Mouse (Mus musculus): Measurements from ENCODE around the gene Tstd1.

DNA sequence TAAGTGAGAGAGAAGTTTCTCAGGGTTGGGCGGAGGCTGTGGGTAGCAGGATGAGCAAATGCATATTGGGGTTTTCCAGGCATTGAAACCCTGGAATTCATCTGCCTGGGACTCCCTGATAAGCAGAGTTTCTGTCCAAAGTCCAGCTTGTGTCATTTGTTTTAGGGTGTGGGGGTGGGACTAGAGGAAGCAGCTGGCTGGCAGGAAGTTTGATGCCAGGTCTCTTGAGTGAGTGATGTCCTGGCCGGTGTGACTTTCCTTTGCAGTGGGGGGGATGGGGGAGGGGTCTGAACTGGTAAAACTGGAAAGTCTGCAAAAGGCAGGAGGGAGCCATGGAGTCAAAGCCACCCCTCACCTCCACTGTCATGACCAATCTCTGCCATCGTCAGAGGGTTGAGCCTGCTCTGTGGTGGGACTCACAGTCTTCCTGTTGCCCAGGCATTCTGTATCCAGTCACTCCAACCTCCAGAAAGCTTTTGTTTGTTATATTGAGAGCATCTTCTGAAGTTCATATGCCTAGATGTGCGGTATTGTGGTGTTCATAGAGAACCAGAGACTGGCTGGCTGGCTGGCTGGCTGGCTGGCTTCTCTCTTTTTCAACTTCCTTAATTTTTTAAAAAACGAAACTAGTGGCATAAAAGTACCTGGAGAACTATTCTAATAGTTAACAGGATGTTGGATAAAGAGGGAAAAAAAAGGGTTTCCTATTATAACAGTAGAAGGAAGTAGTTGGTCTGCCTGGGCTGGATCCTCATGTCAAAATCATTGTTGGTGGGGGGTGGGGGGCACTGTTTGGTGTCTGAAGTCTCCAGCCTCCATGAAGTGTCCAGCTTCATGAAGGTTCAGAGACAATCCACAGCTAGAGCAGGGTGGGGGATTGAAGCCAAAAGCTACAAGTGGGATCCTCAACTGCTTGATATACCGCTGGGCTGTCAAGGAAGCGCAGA is 23.1 kb downstream of the Tstd1 start:
- no peak for TF ChIP-seq POLR2A (IDR thresholded peaks at IDR 0.05; ENCODE audit: low read depth, low read length)
- no peak for TF ChIP-seq CTCF (conservative IDR thresholded peaks at IDR 0.05; ENCODE audit: insufficient read depth, insufficient read length, low read depth, low read length)

Data from kidney, adult 2 months (tissue).